Mouse (Mus musculus): ENCODE results near the gene Atl1.

DNA sequence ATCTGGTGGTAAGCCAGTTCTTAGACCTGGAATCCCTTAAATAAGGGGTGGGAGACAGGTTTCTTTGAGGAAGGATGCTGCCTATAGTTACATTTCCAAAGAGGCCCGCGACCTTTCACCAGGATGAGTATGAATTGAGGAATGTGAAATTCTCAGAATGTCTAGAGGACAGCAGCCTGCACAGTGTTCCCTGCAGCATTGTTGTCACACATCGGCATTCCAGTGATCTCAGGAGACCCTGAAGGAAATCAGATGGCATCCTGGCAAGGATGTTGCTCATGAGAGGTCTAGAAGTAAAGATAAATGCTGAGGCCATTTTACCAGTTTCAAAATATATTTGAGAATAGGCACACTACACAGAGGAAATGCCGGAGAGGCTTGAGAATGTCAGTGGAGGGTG lies 5.7 kb downstream of the Atl1 start:
- no peak for TF ChIP-seq CTCF (IDR thresholded peaks at IDR 0.05; ENCODE audit: low read depth, low read length)
- no peak for TF ChIP-seq POLR2A (IDR thresholded peaks at IDR 0.05; ENCODE audit: extremely low read depth, insufficient read depth, low read length)

Data from liver, adult 2 months (tissue).